Mouse (Mus musculus): Measurements from ENCODE around the gene Letmd1. TPM values are rescaled to one million over a fixed set of nuclear protein-coding genes. Genes with fewer than 3 reads are reported as not detected.

Letmd1 gene
- total RNA-seq, 1 experiment from 2014 or later, result 23.2 TPM

DNA sequence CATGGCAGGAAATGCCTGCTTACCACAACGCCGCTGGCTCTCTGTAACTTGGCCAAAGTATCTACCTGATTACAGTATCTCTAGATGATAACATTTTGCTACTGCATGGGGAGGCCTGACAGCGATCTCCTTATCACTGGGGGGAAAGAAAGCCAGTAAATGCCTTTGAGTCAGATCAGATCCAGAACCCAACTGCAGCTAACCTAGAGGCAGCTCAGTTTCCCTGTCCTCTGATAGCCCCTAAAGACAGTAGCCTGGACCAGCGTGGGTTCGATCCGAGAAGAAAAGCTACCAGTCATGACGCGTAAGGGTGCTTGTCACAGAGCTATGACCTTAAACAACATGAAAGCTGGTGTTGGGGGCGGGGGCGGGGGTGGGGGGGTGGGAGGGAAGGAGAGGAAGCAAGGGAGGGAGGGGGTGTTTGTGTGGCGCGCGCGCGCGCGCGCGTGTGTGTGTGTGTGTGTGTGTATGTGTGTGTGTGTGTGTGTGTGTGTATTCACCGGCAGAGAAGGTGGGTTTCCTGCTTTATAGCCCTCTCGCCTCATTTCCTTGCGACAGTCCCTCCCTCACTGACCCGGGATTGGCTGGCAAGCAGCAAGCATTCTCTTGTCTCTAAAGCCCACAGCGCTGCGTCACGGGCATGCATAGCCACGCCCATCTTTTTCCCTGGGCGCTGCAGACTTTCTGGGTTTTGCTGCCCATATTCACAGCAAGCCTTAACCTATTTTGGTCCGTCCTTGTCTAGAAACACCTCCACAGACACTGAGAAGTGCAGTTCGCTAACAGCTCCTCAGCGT lies 25.5 kb upstream of the Letmd1 start:
- peak; percentile 98 to 99 for ATAC-seq (replicated peaks in 1 of 2; ENCODE audit: insufficient read depth in 1 of 2, low FRiP score in 2 of 2, low TSS enrichment in 1 of 2, low read depth in 1 of 2, poor library complexity in 2 of 2, severe bottlenecking in 2 of 2)

DNA sequence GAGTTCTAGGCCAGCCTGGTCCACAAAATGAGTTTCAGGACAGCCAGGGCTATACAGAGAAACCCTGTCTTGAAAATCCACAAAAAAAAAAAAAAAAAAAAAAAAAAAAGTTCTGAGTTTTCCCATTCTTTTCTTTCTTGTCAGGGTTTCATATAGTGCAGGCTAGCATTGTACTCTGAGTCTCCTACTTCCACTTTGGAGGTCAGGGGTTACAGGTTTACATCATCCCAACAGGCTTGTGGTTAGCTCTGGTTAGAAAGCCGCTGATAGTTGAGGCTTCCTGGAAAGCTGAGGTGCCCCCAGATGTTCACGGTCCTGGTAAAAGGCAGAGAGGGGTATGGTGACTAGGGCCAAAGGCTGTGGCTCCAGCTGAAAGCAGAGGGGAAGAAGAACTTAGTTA lies 21.9 kb upstream of the Letmd1 start:
- peak; percentile 24 to 50; a peak in 2 of 4 replicates for ATAC-seq (replicated peaks in 1 of 2; ENCODE audit: insufficient read depth in 1 of 2, low FRiP score in 2 of 2, low TSS enrichment in 1 of 2, low read depth in 1 of 2, poor library complexity in 2 of 2, severe bottlenecking in 2 of 2)

DNA sequence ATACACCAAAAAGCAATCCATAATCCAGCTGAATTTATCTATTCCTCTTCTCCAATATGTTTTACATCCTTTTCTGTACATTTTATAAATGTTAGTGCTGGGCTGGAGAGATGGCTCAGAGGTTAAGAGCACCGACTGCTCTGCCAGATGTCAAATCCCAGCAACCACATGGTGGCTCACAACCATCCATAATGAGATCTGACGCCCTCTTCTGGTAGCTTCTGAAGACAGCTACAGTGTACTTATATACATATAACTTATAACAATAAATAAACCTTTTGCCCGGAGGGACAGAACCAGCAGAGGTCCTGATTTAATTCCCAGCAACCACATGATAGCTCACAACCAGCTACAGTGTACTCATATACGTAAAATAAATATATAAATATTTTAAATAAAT lies 20.3 kb upstream of the Letmd1 start:
- no peak for ATAC-seq (replicated peaks in 1 of 2; ENCODE audit: insufficient read depth in 1 of 2, low FRiP score in 2 of 2, low TSS enrichment in 1 of 2, low read depth in 1 of 2, poor library complexity in 2 of 2, severe bottlenecking in 2 of 2)

DNA sequence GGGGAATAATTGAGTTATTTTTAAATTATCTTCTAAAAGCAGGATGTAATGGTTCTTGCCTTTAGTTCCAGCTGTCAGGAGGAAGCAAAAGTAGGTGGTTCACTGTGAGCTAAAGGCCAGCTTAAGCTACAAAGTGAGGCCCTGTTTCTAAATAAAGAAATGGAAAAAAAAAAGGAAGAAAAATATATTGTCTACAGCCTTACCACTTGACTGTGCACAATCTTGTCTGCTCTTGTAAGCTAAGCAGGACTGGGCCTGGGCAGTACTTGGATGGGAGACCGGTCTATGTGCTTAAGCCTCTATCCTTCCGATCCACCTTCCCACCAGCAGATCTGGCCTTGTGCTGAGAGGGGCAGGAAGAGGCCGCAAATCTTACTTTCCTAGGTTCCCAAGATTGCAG lies 19.3 kb upstream of the Letmd1 start:
- no peak for ATAC-seq (replicated peaks in 1 of 2; ENCODE audit: insufficient read depth in 1 of 2, low FRiP score in 2 of 2, low TSS enrichment in 1 of 2, low read depth in 1 of 2, poor library complexity in 2 of 2, severe bottlenecking in 2 of 2)

DNA sequence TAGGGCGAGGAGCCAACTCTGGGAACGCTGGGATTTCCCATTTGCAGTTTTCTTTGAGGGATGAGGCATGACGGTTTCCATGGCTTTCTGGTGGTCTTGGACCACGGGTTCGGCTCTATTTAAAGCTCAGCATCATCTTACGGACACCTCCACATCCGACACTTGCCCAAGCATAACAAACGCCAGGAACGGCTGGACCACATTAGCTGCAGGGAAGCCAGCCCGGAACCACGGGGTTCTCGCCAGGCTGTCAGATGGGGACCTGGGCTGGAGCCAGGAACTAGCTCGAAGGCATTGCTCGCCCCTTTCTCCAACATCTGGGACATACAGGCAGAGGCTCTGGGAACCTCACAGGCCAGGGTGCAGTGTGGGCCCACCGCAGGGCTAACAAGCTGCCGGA lies 17.6 kb upstream of the Letmd1 start:
- ATAC-seq (replicated peaks in 1 of 2; ENCODE audit: insufficient read depth in 1 of 2, low FRiP score in 2 of 2, low TSS enrichment in 1 of 2, low read depth in 1 of 2, poor library complexity in 2 of 2, severe bottlenecking in 2 of 2), result no peak

DNA sequence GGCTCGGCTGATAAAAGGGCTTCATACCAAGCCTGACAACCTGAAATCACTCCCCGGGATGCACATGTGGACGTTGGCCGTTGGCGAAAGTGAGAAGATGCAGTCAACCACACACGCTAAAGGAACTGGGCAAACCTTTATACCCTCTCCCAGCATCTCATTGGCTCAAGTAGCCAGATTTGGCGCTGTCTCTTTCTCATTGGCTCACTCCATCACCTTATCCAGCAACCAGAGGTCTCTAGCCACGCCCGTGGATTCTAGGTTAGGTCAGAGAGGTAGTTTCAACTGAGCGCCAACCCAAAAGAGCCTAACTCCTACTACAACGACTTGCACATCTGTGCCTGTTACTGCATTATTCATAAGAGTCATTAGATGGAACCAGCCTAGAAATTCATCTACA lies 16.3 kb upstream of the Letmd1 start:
- no peak for ATAC-seq (replicated peaks in 1 of 2; ENCODE audit: insufficient read depth in 1 of 2, low FRiP score in 2 of 2, low TSS enrichment in 1 of 2, low read depth in 1 of 2, poor library complexity in 2 of 2, severe bottlenecking in 2 of 2)

DNA sequence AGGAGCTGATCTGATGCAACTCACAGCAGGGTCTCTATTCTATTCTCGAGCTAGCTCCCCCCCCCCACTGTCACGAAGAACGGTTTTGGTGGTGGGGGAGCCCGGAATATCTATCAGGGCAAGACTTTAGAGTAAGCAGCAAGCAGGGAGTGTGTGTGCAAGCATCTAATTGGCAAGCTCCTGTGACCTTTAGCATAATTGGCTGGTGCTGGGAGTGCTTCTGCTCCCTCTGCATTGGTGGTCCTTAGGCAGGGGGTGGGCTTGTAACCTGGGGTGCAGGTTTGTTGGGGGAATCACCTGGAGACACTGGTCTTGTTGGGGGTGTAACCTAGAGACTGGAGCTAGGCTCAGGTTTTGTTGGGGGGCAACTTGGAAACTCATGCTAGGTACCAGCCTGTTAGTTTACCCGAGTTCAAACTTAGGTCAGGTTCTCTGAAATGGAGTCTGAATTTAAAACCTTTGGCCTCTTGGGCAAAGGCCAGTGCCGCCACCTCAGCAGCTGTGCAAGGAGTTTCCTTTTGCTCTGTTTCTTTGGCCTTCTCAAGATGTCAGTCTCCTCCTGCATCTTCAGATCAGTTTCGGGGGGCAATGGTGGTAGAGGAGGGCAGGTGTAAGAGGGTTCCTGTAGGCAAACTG lies 12.3 kb upstream of the Letmd1 start:
- no peak for ATAC-seq (replicated peaks in 1 of 2; ENCODE audit: insufficient read depth in 1 of 2, low FRiP score in 2 of 2, low TSS enrichment in 1 of 2, low read depth in 1 of 2, poor library complexity in 2 of 2, severe bottlenecking in 2 of 2)

DNA sequence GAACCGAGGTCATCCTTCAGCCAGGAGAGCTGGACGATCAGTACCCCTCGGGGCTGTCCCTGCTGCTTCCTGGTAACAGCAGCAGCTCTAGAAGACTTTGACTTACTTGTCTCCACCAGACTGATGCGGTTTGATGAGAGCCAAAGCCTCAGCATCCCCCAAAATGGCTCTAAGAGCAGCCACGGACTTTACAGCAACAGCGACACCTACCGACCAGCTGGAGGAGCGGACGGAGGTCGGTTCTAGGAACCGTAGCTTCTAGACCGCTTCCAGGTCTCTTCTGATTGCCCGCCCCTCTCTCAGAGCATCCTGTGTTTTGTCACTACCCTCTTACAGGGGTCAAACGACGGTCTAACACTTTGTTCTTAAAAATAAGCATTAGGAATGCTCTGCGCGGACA lies 11.5 kb upstream of the Letmd1 start:
- ATAC-seq (replicated peaks in 1 of 2; ENCODE audit: insufficient read depth in 1 of 2, low FRiP score in 2 of 2, low TSS enrichment in 1 of 2, low read depth in 1 of 2, poor library complexity in 2 of 2, severe bottlenecking in 2 of 2), result peak; percentile 62 to 85

DNA sequence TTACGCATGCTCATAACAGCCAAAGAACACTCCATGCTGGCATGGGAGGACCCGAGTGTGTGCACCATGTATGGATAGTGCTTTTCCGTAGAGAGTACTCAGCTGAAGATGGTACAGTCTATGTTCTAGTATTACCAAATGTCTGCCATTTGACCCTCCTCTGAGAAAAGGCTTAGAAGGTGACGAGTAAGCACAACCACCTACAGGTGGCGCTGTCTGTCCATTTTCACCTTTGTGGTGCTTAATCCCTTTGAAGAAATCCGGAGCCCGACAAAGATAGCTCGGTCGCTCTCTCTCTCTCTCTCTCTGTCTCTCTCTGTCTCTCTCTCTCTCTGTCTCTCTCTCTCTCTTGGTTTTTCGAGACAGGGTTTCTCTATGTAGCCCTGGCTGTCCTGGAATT lies 10.8 kb upstream of the Letmd1 start:
- ATAC-seq (replicated peaks in 1 of 2; ENCODE audit: insufficient read depth in 1 of 2, low FRiP score in 2 of 2, low TSS enrichment in 1 of 2, low read depth in 1 of 2, poor library complexity in 2 of 2, severe bottlenecking in 2 of 2), result peak; percentile 39 to 44; a peak in 2 of 4 replicates

DNA sequence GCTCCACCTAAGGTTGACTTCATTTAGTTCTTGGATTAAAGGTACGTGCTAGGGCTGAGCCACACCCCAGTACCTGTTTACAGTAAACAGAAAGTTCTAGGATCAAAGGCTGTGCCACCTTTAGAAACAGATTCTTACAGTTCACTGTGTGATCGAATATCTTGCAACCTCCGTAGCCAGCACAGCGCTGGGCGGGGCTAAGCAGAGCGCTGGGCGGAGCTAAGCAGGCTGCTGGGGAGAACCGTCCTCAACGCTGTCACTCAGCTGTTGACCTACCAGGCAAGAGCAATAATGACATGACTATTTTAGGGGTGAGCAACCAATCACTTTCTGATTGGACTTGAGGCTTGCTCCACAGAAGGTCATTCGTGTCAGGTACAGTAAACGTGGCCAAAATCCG lies 7.9 kb upstream of the Letmd1 start:
- ATAC-seq (replicated peaks in 1 of 2; ENCODE audit: insufficient read depth in 1 of 2, low FRiP score in 2 of 2, low TSS enrichment in 1 of 2, low read depth in 1 of 2, poor library complexity in 2 of 2, severe bottlenecking in 2 of 2), result peak; percentile 81 to 82

DNA sequence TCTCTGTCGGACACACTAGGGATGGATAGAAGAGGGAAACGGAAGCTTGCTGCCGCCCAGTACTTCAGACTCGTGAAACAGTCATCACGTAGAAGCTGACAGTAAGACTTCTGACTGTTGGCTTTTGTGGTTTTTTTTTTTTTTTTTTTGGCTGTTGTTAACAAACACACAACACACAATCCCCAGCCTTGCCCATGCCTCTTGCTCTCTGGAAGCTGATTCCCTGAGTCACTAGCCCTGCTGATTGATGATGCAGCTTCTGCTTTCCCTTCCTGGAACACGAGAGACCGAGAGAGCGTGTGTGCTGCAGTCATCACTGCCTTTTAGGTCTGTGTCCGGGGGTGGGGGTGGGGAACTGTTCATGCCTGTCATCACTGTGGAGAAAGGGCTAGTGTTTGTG lies 7.2 kb upstream of the Letmd1 start:
- peak; percentile 39 to 46; a peak in 1 of 4 replicates for ATAC-seq (replicated peaks in 1 of 2; ENCODE audit: insufficient read depth in 1 of 2, low FRiP score in 2 of 2, low TSS enrichment in 1 of 2, low read depth in 1 of 2, poor library complexity in 2 of 2, severe bottlenecking in 2 of 2)

DNA sequence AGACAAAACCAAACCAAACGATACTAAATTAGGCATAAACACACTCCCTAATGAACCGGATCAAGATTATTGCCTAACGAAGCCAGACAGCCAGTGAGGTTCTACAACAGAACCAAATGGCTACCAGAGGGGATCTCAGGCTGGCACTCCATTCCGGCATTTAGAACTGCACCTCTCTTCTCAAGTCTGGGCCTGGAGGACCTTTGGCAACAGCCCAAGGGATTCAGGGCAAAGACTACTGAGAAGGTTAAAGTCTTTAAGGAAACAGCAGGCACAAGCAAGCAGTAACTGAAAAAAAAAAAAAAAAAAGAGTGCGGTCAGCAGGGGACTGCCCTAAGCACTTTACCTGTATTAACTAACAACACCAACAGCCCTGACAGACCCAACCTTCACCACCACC lies 6.7 kb upstream of the Letmd1 start:
- no peak for ATAC-seq (replicated peaks in 1 of 2; ENCODE audit: insufficient read depth in 1 of 2, low FRiP score in 2 of 2, low TSS enrichment in 1 of 2, low read depth in 1 of 2, poor library complexity in 2 of 2, severe bottlenecking in 2 of 2)

DNA sequence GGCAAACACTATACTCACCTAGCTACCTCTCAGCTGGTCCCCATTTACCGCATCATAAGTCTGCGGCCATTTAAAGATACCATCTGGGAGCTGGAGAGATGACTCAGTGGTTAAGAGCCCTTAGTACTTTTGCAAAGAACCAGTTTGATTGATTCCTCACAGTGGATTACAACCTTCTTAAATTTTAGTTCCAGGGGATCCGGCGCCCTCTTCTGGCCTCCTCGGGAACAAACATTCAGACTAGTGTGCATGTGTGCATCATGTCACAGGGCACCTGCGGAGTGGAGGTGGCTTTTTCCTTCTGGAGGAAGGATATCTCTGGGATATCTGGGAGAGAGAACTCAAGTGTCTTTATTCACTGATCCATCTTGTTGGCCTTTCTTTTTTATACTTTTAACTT lies 5.1 kb upstream of the Letmd1 start:
- ATAC-seq (replicated peaks in 1 of 2; ENCODE audit: insufficient read depth in 1 of 2, low FRiP score in 2 of 2, low TSS enrichment in 1 of 2, low read depth in 1 of 2, poor library complexity in 2 of 2, severe bottlenecking in 2 of 2), result no peak

DNA sequence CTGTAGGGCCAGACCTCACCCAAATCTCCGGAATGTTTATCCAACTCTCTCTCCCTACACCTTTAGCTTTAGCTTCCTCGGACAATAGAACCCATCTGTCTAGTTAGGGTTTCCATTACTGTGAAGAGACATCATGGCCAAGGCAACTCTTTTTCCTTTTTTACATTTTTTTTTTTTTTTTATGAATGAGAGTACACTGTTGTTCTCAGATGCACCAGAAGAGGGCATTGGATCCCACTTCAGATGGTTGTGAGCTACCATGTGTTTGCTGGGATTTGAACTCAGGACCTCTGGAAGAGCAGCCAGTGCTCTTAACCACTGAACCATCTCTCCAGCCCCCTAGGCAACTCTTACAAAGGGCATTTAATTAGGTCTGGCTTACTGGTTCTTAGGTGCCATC lies 3.4 kb upstream of the Letmd1 start:
- no peak for ATAC-seq (replicated peaks in 1 of 2; ENCODE audit: insufficient read depth in 1 of 2, low FRiP score in 2 of 2, low TSS enrichment in 1 of 2, low read depth in 1 of 2, poor library complexity in 2 of 2, severe bottlenecking in 2 of 2)

DNA sequence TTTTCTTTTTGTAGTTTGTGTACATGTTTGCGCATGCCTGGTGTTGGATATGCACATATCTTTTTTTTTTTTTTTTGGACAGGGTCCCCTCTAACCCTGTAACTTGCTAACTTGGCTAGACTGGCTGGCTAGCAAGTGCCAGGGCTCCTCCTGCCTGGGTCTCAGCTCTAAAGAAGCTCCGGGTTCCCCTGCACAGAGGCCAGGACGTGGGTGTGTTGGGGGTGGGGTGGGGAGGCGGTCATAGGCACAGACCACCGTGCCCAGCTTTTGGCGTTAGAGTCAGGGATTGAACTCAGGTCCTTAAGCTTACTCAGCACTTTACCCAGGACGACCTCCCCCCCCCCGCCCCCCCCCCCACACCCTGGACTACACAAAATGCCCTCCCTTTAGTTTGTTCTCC lies 1.1 kb upstream of the Letmd1 start:
- ATAC-seq (replicated peaks in 1 of 2; ENCODE audit: insufficient read depth in 1 of 2, low FRiP score in 2 of 2, low TSS enrichment in 1 of 2, low read depth in 1 of 2, poor library complexity in 2 of 2, severe bottlenecking in 2 of 2), result no peak

DNA sequence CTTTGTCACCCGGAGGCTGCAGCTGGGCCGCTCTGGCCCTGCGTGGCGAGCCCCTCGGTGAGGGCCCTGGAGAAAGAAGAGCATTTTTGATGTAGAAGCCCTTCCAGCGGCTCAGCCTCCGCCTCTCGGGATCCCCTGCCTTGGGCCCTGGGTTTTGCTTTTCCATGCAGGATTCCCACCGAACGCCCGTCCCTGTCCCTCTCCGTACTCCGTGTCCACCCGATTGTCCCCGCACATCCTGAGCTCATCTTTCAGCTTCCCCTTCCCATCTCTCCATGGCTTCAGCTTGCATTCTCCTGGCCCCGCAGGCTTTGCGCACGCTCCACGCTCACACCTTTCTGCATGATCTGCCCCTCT lies 344 bp downstream of the Letmd1 start:
- ATAC-seq (replicated peaks in 1 of 2; ENCODE audit: insufficient read depth in 1 of 2, low FRiP score in 2 of 2, low TSS enrichment in 1 of 2, low read depth in 1 of 2, poor library complexity in 2 of 2, severe bottlenecking in 2 of 2), result peak in 1 of 2 experiments; percentile 12; a peak in 2 of 4 replicates

DNA sequence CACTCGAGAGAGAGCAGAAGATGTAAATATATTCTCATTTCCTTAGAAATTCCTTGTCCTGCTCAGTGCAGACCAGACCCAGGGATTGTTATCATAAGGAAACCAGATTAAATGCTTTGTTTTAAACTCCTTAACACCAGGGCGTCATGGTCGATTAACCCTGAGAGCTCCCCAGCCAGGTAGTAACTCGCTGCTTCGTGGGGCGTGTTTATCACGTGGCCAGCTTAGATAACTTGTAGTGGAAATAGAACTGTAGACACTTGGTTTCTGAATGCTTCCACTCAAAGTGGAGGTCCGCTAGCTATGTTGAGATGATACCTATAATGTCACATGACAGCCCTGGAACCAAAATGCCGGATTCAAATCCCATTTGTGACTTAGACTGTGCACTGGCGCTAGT lies 1.2 kb downstream of the Letmd1 start:
- no peak for ATAC-seq (replicated peaks in 1 of 2; ENCODE audit: insufficient read depth in 1 of 2, low FRiP score in 2 of 2, low TSS enrichment in 1 of 2, low read depth in 1 of 2, poor library complexity in 2 of 2, severe bottlenecking in 2 of 2)

DNA sequence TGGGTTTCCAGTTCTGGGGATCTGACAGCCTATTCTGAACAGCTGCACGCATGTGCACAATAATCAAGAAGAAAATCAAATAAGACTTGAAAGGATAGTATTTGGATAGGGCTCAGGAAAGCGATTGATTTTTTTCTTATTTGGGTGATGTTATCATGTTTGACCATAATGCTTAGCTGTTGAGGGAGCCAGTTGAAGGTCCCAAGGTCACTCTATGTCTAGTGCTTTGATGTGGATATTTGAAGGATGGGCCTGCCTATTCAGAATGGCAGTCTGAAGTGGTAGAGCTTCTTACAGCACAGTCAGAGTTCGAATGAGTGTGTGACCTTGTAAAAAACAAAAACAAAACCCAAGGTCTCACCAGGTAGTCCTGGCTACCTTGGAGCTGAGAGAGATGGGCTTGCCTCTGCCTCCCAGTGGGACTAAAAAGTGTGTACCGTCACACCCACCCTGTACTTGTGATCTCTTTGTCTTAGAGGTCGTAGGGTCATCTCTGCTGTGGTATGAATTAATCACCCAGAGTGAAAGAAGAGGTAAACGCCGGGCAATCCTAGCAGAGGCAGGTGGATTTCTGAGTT lies 5.2 kb downstream of the Letmd1 start:
- ATAC-seq (replicated peaks in 1 of 2; ENCODE audit: insufficient read depth in 1 of 2, low FRiP score in 2 of 2, low TSS enrichment in 1 of 2, low read depth in 1 of 2, poor library complexity in 2 of 2, severe bottlenecking in 2 of 2), result no peak

DNA sequence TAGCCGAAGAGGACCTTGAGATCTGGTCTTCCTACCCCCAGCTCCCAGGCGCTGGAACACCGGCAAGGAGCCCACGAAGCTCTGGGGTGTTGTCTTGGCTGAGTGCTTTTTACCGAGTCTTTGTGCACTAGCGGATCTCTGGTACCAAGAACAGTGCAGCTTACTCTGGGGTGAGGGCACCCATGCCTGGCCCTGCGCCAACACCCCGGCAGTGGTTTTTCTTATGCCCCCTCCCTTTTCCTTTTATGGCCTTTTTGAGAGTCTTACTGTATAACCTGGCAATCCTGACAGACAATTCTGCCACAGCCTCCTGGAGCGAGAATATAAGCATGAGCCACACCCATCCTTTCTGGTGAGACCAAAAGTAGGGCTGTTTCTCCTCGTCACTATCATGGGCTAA lies 9.5 kb downstream of the Letmd1 start:
- ATAC-seq (replicated peaks in 1 of 2; ENCODE audit: insufficient read depth in 1 of 2, low FRiP score in 2 of 2, low TSS enrichment in 1 of 2, low read depth in 1 of 2, poor library complexity in 2 of 2, severe bottlenecking in 2 of 2), result no peak

Measured in hematopoietic stem cell, adult 5-6 weeks (primary cell).